Mouse (Mus musculus) liver, adult 2 months (tissue): ENCODE results near the gene Anapc15-ps. TPM values are rescaled to one million over a fixed set of nuclear protein-coding genes. Genes with fewer than 3 reads are reported as not detected.

Experiments
- DNase-seq: peaks from one replicate; pipeline ENCODE4 v3.0.0-alpha.2; 2011; ENCODE audit warnings: low read depth, low spot score; ENCODE audit errors: extremely low read depth
- H3K27ac ChIP-seq: fragments of 200-500 bp; replicated peaks from 2 replicates; pipeline ENCODE4 v1.5.1; 2012; ENCODE audit warnings: low read depth, mild to moderate bottlenecking, control low read depth, inconsistent platforms, low read length; ENCODE audit not compliant: insufficient read depth
- H3K27me3 ChIP-seq: fragments of 200-500 bp; 2 replicates; pipeline ENCODE4 v1.6.1; 2012; ENCODE audit warnings: mild to moderate bottlenecking, moderate library complexity, low read length, inconsistent platforms; ENCODE audit not compliant: control insufficient read depth, insufficient read depth
- H3K36me3 ChIP-seq: fragments of 200-500 bp; 2 replicates; pipeline ENCODE4 v1.6.1; 2012; ENCODE audit warnings: low read length, inconsistent platforms; ENCODE audit not compliant: control insufficient read depth, insufficient read depth
- H3K4me1 ChIP-seq: fragments of 200-500 bp; 2 replicates; pipeline ENCODE4 v1.6.1; 2011; ENCODE audit warnings: low read length; ENCODE audit not compliant: control insufficient read depth, insufficient read depth
- H3K4me3 ChIP-seq: fragments of 200-500 bp; 2 replicates; pipeline ENCODE4 v1.5.1; 2011; ENCODE audit warnings: low read depth, mild to moderate bottlenecking, control low read depth, low read length, moderate library complexity; ENCODE audit not compliant: insufficient read depth
- H3K79me2 ChIP-seq: fragments of 200-500 bp; 2 replicates; pipeline ENCODE4 v1.6.1; 2012; ENCODE audit warnings: inconsistent platforms, mild to moderate bottlenecking, low read length, moderate library complexity; ENCODE audit not compliant: control insufficient read depth, insufficient read depth
- H3K9ac ChIP-seq: fragments of 200-500 bp; 2 replicates; pipeline ENCODE4 v1.6.1; 2012; ENCODE audit warnings: low read depth, mild to moderate bottlenecking, control low read depth, inconsistent platforms, low read length
- CTCF ChIP-seq: fragments of 200-500 bp; IDR thresholded peaks from 2 replicates; pipeline ENCODE4 v1.5.1; 2011; ENCODE audit warnings: low read depth, low read length, control low read depth
- POLR2A ChIP-seq: fragments of 200-500 bp; IDR thresholded peaks from 2 replicates; pipeline ENCODE4 v1.6.1; 2011; ENCODE audit warnings: low read length, control low read depth; ENCODE audit not compliant: insufficient read depth; ENCODE audit errors: extremely low read depth
- WGBS: fragments of 180-500 bp; shearing (Covaris S2); methylation state at CpG from one replicate; pipeline ENCODE4 v1.1.7; 2018; 5-methylcytosine and 5-hydroxymethylcytosine counted together
- polyA plus RNA-seq: library from polyadenylated mRNA; depleted of rRNA; stranded (reverse); fragments of >200 nt; gene quantifications from 2 replicates; pipeline ENCODE4 v1.2.3, GENCODE M21; 2012
- total RNA-seq: library from RNA; depleted of rRNA; stranded (reverse); fragments of >200 nt; gene quantifications from 2 replicates; pipeline ENCODE4 v1.2.3, GENCODE M21; 2014

Gene Anapc15-ps
- total and polyA plus RNA-seq, 2 experiments = not detected

GRCm38 (mm10) chr10:95695603-95696252, 22.5 kb upstream of the Anapc15-ps start:
- Histone ChIP-seq H3K79me2 (no peaks in the 10 kb centered on the region), H3K4me3 (no peak overlapping the region), H3K27ac (peak overlapping the region; percentile 48), H3K9ac (no peak overlapping the region), H3K27me3 (no peaks in the 10 kb centered on the region), H3K4me1 (peaks cover 4% of the 10 kb centered on the region; the same call in 1 of the 2 replicates), H3K36me3 (no peaks in the 10 kb centered on the region)
- TF ChIP-seq POLR2A (no peak), CTCF (peak; percentile 26; the same call in 1 of the 2 replicates)
- peak; percentile 88 for DNase-seq
- WGBS = 51% methylated on average over 18 of the region's 18 CpGs

GRCm38 (mm10) chr10:95694559-95695251, 21.5 kb upstream of the Anapc15-ps start:
- no peaks in the 10 kb centered on the region for H3K79me2 ChIP-seq
- DNase-seq = no peak
- no peaks in the 10 kb centered on the region for H3K27me3 ChIP-seq
- no peak for TF ChIP-seq CTCF
- TF ChIP-seq POLR2A = no peak
- H3K4me1 ChIP-seq = peaks cover 4% of the 10 kb centered on the region; the same call in 1 of the 2 replicates
- H3K27ac ChIP-seq = no peak overlapping the region
- H3K4me3 ChIP-seq = no peak overlapping the region
- no peak overlapping the region for H3K9ac ChIP-seq
- no peaks in the 10 kb centered on the region for H3K36me3 ChIP-seq
- 91% methylated on average over 12 of the region's 12 CpGs for WGBS

- no peak overlapping the region for H3K9ac ChIP-seq
- H3K79me2 ChIP-seq = no peaks in the 10 kb centered on the region
- 49% methylated on average over 4 of the region's 4 CpGs for WGBS
- TF ChIP-seq POLR2A (no peak), CTCF (no peak)
- H3K36me3 ChIP-seq = no peaks in the 10 kb centered on the region
- no peak overlapping the region for H3K27ac ChIP-seq
- H3K4me3 ChIP-seq = no peak overlapping the region
- peaks cover 4% of the 10 kb centered on the region; the same call in 1 of the 2 replicates for H3K4me1 ChIP-seq
- H3K27me3 ChIP-seq = no peaks in the 10 kb centered on the region
- peak; percentile 65 for DNase-seq
Observed at GRCm38 (mm10) chr10:95691347-95691746, 18.1 kb upstream of the Anapc15-ps start.

GRCm38 (mm10) chr10:95689833-95690232, 16.6 kb upstream of the Anapc15-ps start:
- H3K27me3 ChIP-seq = no peaks in the 10 kb centered on the region
- WGBS = 91% methylated on average over 1 of the region's 1 CpGs
- no peak overlapping the region for H3K27ac ChIP-seq
- TF ChIP-seq POLR2A (no peak), CTCF (no peak)
- no peak for DNase-seq
- H3K9ac ChIP-seq = no peak overlapping the region
- 0 out of 2 replicates have a peak, but pooled peaks cover 3% of the 10 kb centered on the region for H3K36me3 ChIP-seq
- no peaks in the 10 kb centered on the region for H3K4me1 ChIP-seq
- H3K79me2 ChIP-seq = no peaks in the 10 kb centered on the region
- no peak overlapping the region for H3K4me3 ChIP-seq

GRCm38 (mm10) chr10:95689058-95689457, 15.8 kb upstream of the Anapc15-ps start:
- H3K9ac ChIP-seq = no peak overlapping the region
- no peaks in the 10 kb centered on the region for H3K79me2 ChIP-seq
- H3K36me3 ChIP-seq = peaks cover 7% of the 10 kb centered on the region; the same call in 1 of the 2 replicates
- no peaks in the 10 kb centered on the region for H3K27me3 ChIP-seq
- H3K27ac ChIP-seq = no peak overlapping the region
- H3K4me1 ChIP-seq = no peaks in the 10 kb centered on the region
- TF ChIP-seq CTCF = no peak
- no peak for TF ChIP-seq POLR2A
- DNase-seq = no peak
- 90% methylated on average over 7 of the region's 7 CpGs for WGBS
- no peak overlapping the region for H3K4me3 ChIP-seq
